Mouse (Mus musculus): Measurements from ENCODE around the gene Ctnnd1.

Ctnnd1 gene

GRCm38 (mm10) chr2:84647051-84647568, 3.5 kb downstream of the Ctnnd1 start:
- DNase-seq (ENCODE audit: low spot score) = no peak

- no peak for DNase-seq (ENCODE audit: low spot score)
Observed at GRCm38 (mm10) chr2:84646138-84646537, 4.4 kb downstream of the Ctnnd1 start.

- DNase-seq (ENCODE audit: low spot score) = no peak
Observed at GRCm38 (mm10) chr2:84640833-84641232, 9.7 kb downstream of the Ctnnd1 start.

- no peak for DNase-seq (ENCODE audit: low spot score)
Observed at GRCm38 (mm10) chr2:84638428-84639220, 11.9 kb downstream of the Ctnnd1 start.

- no peak for DNase-seq (ENCODE audit: low spot score)
Observed at GRCm38 (mm10) chr2:84637452-84638165, 13.0 kb downstream of the Ctnnd1 start.

- DNase-seq (ENCODE audit: low spot score) = peak; percentile 32
Observed at GRCm38 (mm10) chr2:84636231-84636741, 14.3 kb downstream of the Ctnnd1 start.

GRCm38 (mm10) chr2:84635611-84636010, 15.0 kb downstream of the Ctnnd1 start:
- peak; percentile 87 for DNase-seq (ENCODE audit: low spot score)

GRCm38 (mm10) chr2:84634934-84635482, 15.6 kb downstream of the Ctnnd1 start:
- DNase-seq (ENCODE audit: low spot score) = no peak

- DNase-seq (ENCODE audit: low spot score) = no peak
Observed at GRCm38 (mm10) chr2:84634006-84634405, 16.6 kb downstream of the Ctnnd1 start.

- peak; percentile 65 for DNase-seq (ENCODE audit: low spot score)
Observed at GRCm38 (mm10) chr2:84632999-84633398, 17.6 kb downstream of the Ctnnd1 start.

- DNase-seq (ENCODE audit: low spot score) = no peak
Observed at GRCm38 (mm10) chr2:84632001-84632400, 18.6 kb downstream of the Ctnnd1 start.

- no peak for DNase-seq (ENCODE audit: low spot score)
Observed at GRCm38 (mm10) chr2:84627036-84627435, 23.5 kb downstream of the Ctnnd1 start.

- DNase-seq (ENCODE audit: low spot score) = no peak
Observed at GRCm38 (mm10) chr2:84626366-84626975, 24.1 kb downstream of the Ctnnd1 start.

GRCm38 (mm10) chr2:84624201-84624600, 26.4 kb downstream of the Ctnnd1 start:
- DNase-seq (ENCODE audit: low spot score) = no peak

GRCm38 (mm10) chr2:84623428-84624119, 27.0 kb downstream of the Ctnnd1 start:
- no peak for DNase-seq (ENCODE audit: low spot score)

- no peak for DNase-seq (ENCODE audit: low spot score)
Observed at GRCm38 (mm10) chr2:84622668-84623067, 27.9 kb downstream of the Ctnnd1 start.

GRCm38 (mm10) chr2:84619646-84620340, 30.8 kb downstream of the Ctnnd1 start:
- no peak for DNase-seq (ENCODE audit: low spot score)

GRCm38 (mm10) chr2:84618914-84619313, 31.7 kb downstream of the Ctnnd1 start:
- DNase-seq (ENCODE audit: low spot score) = no peak

GRCm38 (mm10) chr2:84617637-84618515, 32.7 kb downstream of the Ctnnd1 start:
- no peak for DNase-seq (ENCODE audit: low spot score)

- no peak for DNase-seq (ENCODE audit: low spot score)
Observed at GRCm38 (mm10) chr2:84612764-84613163, 37.8 kb downstream of the Ctnnd1 start.

All from urinary bladder, postnatal 14 days (tissue).